Mouse (Mus musculus): ENCODE results near the gene Fam83c.

Gene Fam83c

DNA sequence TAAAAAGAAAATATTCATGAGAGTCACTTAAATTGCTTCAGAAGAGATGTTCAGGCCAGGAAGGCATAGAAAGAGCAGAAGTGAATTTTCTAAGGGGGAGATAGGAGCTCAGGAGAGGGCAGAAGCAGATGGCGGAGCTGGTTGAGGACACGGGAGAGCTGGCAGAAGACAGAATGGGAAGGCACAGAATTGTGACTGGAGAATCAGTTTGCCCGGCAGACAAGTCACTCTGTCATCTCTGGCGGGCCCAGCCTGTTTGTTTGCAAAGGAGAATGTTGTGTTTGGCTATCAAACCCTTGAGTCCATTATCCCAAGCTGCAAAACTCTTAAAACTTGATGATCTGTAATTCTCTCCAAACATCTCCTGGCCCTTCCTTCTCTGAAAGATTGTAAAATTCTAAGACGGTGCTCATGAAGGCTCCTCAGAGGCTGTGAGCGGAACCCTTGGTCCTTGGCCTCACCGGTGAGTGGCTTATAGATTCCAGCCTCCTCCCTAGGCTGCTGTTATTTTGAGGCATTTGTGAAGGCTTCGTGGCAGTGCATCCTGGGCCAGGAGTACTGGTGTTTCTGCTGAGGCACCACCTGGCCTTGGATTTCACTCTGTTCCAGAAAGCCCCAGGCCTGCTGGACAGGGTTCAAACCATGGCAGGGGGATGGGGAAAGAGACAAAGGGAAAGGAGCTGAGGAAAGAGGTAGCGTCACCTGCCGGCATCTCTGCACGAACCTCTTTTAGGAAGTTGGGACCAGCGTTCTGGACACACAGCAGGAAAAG, 39.8 kb downstream of the Fam83c start:
- DNase-seq (ENCODE audit: low spot score in 2 of 2): no peak

DNA sequence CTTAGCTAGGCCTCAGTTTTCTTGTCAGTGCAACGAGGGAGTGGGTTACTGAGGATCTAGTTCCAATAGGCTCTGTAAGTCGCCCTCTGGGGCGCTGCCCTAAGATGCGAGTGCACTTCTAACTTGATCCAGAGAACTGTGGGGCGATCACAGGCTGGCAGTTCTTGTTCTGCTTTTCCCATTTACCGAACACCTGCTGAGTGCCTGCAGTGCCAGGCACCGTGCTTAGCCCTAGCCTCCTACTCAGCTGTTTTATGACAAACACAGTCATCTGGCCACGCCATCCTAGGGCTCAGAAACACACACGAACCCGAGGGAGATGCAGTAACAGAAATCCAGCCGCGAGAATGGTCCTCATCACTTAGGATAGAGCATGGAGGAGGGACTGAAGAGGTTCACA, 41.8 kb downstream of the Fam83c start:
- no peak for DNase-seq (ENCODE audit: low spot score in 2 of 2)

DNA sequence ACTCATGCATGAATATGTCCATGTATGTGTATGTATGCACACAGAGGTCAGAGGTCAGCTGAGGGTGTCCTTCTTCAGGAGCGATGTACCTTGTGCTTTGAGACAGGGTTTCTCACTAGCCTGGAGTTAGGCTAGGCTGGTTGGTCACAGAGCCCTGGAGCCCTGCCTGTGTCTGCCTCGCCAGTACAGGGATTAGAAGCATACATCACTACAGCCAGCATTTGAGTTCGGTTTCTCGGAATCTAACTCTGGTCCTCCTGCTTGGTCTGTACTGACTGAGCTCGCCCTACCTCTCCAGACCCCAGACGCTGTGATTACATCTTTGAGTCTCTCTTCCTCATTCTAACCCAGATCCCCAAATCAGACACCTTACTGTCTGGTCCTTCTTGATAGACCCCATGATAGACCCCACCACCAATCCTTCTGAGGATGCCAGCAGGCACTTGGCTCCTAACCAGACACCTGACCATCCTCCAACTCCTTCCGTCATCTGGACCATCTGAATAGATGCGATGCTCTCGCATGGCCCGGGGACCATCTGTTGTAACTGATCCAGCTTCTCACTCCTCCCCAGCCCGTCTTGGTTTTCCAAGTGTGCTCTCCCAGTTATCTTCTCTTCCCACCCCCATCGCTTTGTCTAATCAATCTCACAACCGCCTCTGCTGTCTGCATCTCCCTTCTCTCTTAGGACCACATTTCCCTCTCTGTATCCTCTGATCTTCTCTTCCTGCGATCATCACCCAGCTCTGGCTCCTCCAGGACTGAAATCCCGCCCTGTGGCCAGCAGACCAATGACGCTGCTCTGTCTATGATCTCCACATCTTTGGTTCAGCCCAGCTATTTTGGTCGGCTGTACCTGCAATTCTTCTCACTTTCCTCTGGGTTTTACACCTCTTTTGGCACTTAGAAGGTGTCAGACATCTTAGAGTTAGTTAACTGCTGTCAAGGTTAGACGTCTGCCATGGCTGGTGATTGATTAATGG, 46.4 kb downstream of the Fam83c start:
- no peak for DNase-seq (ENCODE audit: low spot score in 2 of 2)

- no peak for DNase-seq (ENCODE audit: low spot score in 2 of 2)
Observed at GRCm38 (mm10) chr2:155786905-155787304, 47.7 kb downstream of the Fam83c start.

GRCm38 (mm10) chr2:155784534-155784933, 50.1 kb downstream of the Fam83c start:
- no peak for DNase-seq (ENCODE audit: low spot score in 2 of 2)

- DNase-seq (ENCODE audit: low spot score in 2 of 2): no peak
Observed at GRCm38 (mm10) chr2:155779506-155779905, 55.1 kb downstream of the Fam83c start.

- DNase-seq (ENCODE audit: low spot score in 2 of 2): no peak
Observed at GRCm38 (mm10) chr2:155779066-155779465, 55.6 kb downstream of the Fam83c start.

- DNase-seq (ENCODE audit: low spot score in 2 of 2): no peak
Observed at GRCm38 (mm10) chr2:155778004-155778403, 56.6 kb downstream of the Fam83c start.

GRCm38 (mm10) chr2:155777688-155777985, 57.0 kb downstream of the Fam83c start:
- no peak for DNase-seq (ENCODE audit: low spot score in 2 of 2)

Measured in heart, adult 9 months (tissue).